In genomic region chr1:119522726-119523125, GRCm38 (mm10) we compare ENCODE assay signal across 22 mouse cellular contexts. TPM values are rescaled to one million over a fixed set of nuclear protein-coding genes. Genes with fewer than 3 reads are reported as not detected.
DNase-seq lines count a peak whose midpoint lies in the region; ATAC-seq and TF ChIP-seq lines count a peak whose summit lies in the region.
"Had no signal": no experiment of that assay in that cellular context is flagged by ENCODE, and none has a peak within 500 bp of the region (broad histone marks: within the 10 kb centered on the region; RNA-seq: fewer than 3 reads in every experiment).

No protein-coding gene starts in this region.

- peaks cover 11% of the 10 kb centered on the region for H3K36me3 ChIP-seq in liver, embryonic 15.5 days (replicated peaks)
- H3K36me3 ChIP-seq in intestine, embryonic 15.5 days, result peaks cover 10% of the 10 kb centered on the region
- H3K36me3 ChIP-seq in kidney, embryonic 16.5 days (ENCODE audit: insufficient read depth, low read length), result peaks cover 12% of the 10 kb centered on the region
- H3K36me3 ChIP-seq in liver, postnatal 0 days (replicated peaks; ENCODE audit: insufficient read depth, low read length), result peaks cover 5% of the 10 kb centered on the region; the same call in 1 of the 2 replicates
- H3K36me3 ChIP-seq in hindbrain, embryonic 12.5 days, result peaks cover 5% of the 10 kb centered on the region
- peaks cover 8% of the 10 kb centered on the region for H3K36me3 ChIP-seq in forebrain, embryonic 15.5 days

- no peak for ATAC-seq in liver, embryonic 15.5 days (ENCODE audit: insufficient read depth)
- ATAC-seq in intestine, embryonic 15.5 days, result peak; percentile 60
- peak; percentile 20; the same call in 1 of the 2 replicates for ATAC-seq in kidney, embryonic 16.5 days (ENCODE audit: low FRiP score, low TSS enrichment)
- peak; percentile 18; the same call in 1 of the 2 replicates for ATAC-seq in liver, postnatal 0 days
- no peak for ATAC-seq in hindbrain, embryonic 12.5 days (ENCODE audit: low FRiP score)
- no peak for ATAC-seq in forebrain, embryonic 15.5 days (replicated peaks)
- ATAC-seq: hindbrain, embryonic 16.5 days had no signal

- no peaks in the 10 kb centered on the region for H3K9me3 ChIP-seq in liver, embryonic 15.5 days (replicated peaks)
- no peaks in the 10 kb centered on the region for H3K9me3 ChIP-seq in intestine, embryonic 15.5 days
- H3K9me3 ChIP-seq in kidney, embryonic 16.5 days (ENCODE audit: low read length), result peaks cover 12% of the 10 kb centered on the region
- no peaks in the 10 kb centered on the region for H3K9me3 ChIP-seq in liver, postnatal 0 days (ENCODE audit: low read length)
- H3K9me3 ChIP-seq in hindbrain, embryonic 12.5 days (replicated peaks), result 0 out of 2 replicates have a peak, but pooled peaks cover 2% of the 10 kb centered on the region
- no peaks in the 10 kb centered on the region for H3K9me3 ChIP-seq in forebrain, embryonic 15.5 days
- H3K9me3 ChIP-seq: lung, embryonic 15.5 days; neural tube, embryonic 15.5 days had no signal

- no peak for DNase-seq in liver
- DNase-seq in liver, postnatal 0 days, result no peak
- DNase-seq in left cerebral cortex, postnatal 36 days (ENCODE audit: low spot score in 2 of 2), result no peak
- DNase-seq: adrenal gland, adult 2 months; cerebellum, adult 8-10 months; gastrocnemius, postnatal 10 days; heart, adult 2 months; heart, postnatal 4 days; midbrain, embryonic 14.5 days; right cerebral cortex, postnatal 4 days had no signal

- H3K4me1 ChIP-seq in liver, embryonic 15.5 days (replicated peaks), result peaks cover 55% of the 10 kb centered on the region
- peaks cover 22% of the 10 kb centered on the region for H3K4me1 ChIP-seq in intestine, embryonic 15.5 days (replicated peaks)
- H3K4me1 ChIP-seq in kidney, embryonic 16.5 days (ENCODE audit: insufficient read depth, low read length), result peaks cover 21% of the 10 kb centered on the region
- peaks cover 28% of the 10 kb centered on the region for H3K4me1 ChIP-seq in liver, postnatal 0 days (ENCODE audit: insufficient read depth)
- peaks cover 26% of the 10 kb centered on the region for H3K4me1 ChIP-seq in hindbrain, embryonic 12.5 days
- H3K4me1 ChIP-seq in forebrain, embryonic 15.5 days, result peaks cover 27% of the 10 kb centered on the region

- no peaks in the 10 kb centered on the region for H3K27me3 ChIP-seq in liver, embryonic 15.5 days
- H3K27me3 ChIP-seq in intestine, embryonic 15.5 days (replicated peaks), result no peaks in the 10 kb centered on the region
- H3K27me3 ChIP-seq in kidney, embryonic 16.5 days (ENCODE audit: insufficient read depth, low read length), result no peaks in the 10 kb centered on the region
- no peaks in the 10 kb centered on the region for H3K27me3 ChIP-seq in liver, postnatal 0 days (ENCODE audit: insufficient read depth, low read length)
- H3K27me3 ChIP-seq in hindbrain, embryonic 12.5 days, result no peaks in the 10 kb centered on the region
- no peaks in the 10 kb centered on the region for H3K27me3 ChIP-seq in forebrain, embryonic 15.5 days
- H3K27me3 ChIP-seq: forebrain, embryonic 12.5 days; limb, embryonic 13.5 days; lung, embryonic 15.5 days; neural tube, embryonic 15.5 days had no signal

- H3K27ac ChIP-seq in liver, embryonic 15.5 days (replicated peaks), result peak overlapping the region; percentile 38; the same call in 1 of the 2 replicates
- H3K27ac ChIP-seq in intestine, embryonic 15.5 days, result peak overlapping the region; percentile 32; the same call in 1 of the 2 replicates
- H3K27ac ChIP-seq in kidney, embryonic 16.5 days (ENCODE audit: low read length), result peak overlapping the region; percentile 43; the same call in 1 of the 2 replicates
- H3K27ac ChIP-seq in liver, postnatal 0 days (ENCODE audit: low read depth), result no peak overlapping the region; the same call in 1 of the 2 replicates
- H3K27ac ChIP-seq in hindbrain, embryonic 12.5 days, result no peak overlapping the region
- H3K27ac ChIP-seq in forebrain, embryonic 15.5 days (replicated peaks), result no peak overlapping the region
- H3K27ac ChIP-seq: embryonic facial prominence, embryonic 10.5 days; forebrain, embryonic 12.5 days; heart, adult 2 months; limb, embryonic 13.5 days; lung, embryonic 15.5 days; neural tube, embryonic 15.5 days; stomach, postnatal 0 days had no signal

- intact Hi-C loops in left cerebral cortex, postnatal 36 days (cut with DNase I), result no loop called here

- H3K4me3 ChIP-seq in liver, embryonic 15.5 days (replicated peaks), result no peak overlapping the region
- no peak overlapping the region for H3K4me3 ChIP-seq in intestine, embryonic 15.5 days (replicated peaks)
- no peak overlapping the region for H3K4me3 ChIP-seq in kidney, embryonic 16.5 days (ENCODE audit: low read length)
- H3K4me3 ChIP-seq in liver, postnatal 0 days (ENCODE audit: low read depth, low read length), result no peak overlapping the region
- H3K4me3 ChIP-seq in hindbrain, embryonic 12.5 days, result no peak overlapping the region
- H3K4me3 ChIP-seq in forebrain, embryonic 15.5 days, result no peak overlapping the region
- H3K4me3 ChIP-seq: embryonic facial prominence, embryonic 10.5 days; forebrain, embryonic 12.5 days; heart, adult 2 months; limb, embryonic 13.5 days; lung, embryonic 15.5 days; neural tube, embryonic 15.5 days had no signal

- no peak overlapping the region for H3K9ac ChIP-seq in liver, embryonic 15.5 days
- H3K9ac ChIP-seq in intestine, embryonic 15.5 days, result no peak overlapping the region
- H3K9ac ChIP-seq in kidney, embryonic 16.5 days (replicated peaks; ENCODE audit: low read length), result no peak overlapping the region
- H3K9ac ChIP-seq in liver, postnatal 0 days (replicated peaks), result no peak overlapping the region
- H3K9ac ChIP-seq in hindbrain, embryonic 12.5 days, result no peak overlapping the region
- no peak overlapping the region for H3K9ac ChIP-seq in forebrain, embryonic 15.5 days (replicated peaks)
- H3K9ac ChIP-seq: forebrain, embryonic 12.5 days; limb, embryonic 13.5 days; lung, embryonic 15.5 days; neural tube, embryonic 15.5 days had no signal

- H3K4me2 ChIP-seq in liver, embryonic 15.5 days, result no peak overlapping the region
- no peak overlapping the region for H3K4me2 ChIP-seq in intestine, embryonic 15.5 days (replicated peaks)
- no peak overlapping the region for H3K4me2 ChIP-seq in kidney, embryonic 16.5 days (replicated peaks; ENCODE audit: low read depth, low read length)
- H3K4me2 ChIP-seq in liver, postnatal 0 days (ENCODE audit: low read depth, low read length), result no peak overlapping the region
- no peak overlapping the region for H3K4me2 ChIP-seq in hindbrain, embryonic 12.5 days (replicated peaks)
- H3K4me2 ChIP-seq in forebrain, embryonic 15.5 days (replicated peaks), result no peak overlapping the region
- H3K4me2 ChIP-seq: forebrain, embryonic 12.5 days; limb, embryonic 13.5 days; lung, embryonic 15.5 days; neural tube, embryonic 15.5 days had no signal

- no peak for TF ChIP-seq CTCF in liver, postnatal 0 days (IDR thresholded peaks at IDR 0.05; ENCODE audit: low read depth)

- WGBS in liver, embryonic 15.5 days (ENCODE audit: insufficient replicate concordance), result 62% methylated on average over 4 of the region's 4 CpGs
- 72% methylated on average over 4 of the region's 4 CpGs for WGBS in intestine, embryonic 15.5 days
- 80% methylated on average over 4 of the region's 4 CpGs for WGBS in kidney, embryonic 16.5 days
- 63% methylated on average over 4 of the region's 4 CpGs for WGBS in liver, postnatal 0 days (ENCODE audit: insufficient replicate concordance)
- WGBS in hindbrain, embryonic 12.5 days, result 79% methylated on average over 4 of the region's 4 CpGs
- 82% methylated on average over 4 of the region's 4 CpGs for WGBS in forebrain, embryonic 15.5 days

- no peak for TF ChIP-seq EP300 in liver, postnatal 0 days (IDR thresholded peaks at IDR 0.05; ENCODE audit: low read depth)

RNA-seq across cellular contexts. Expression of gene Tmem185b, which starts 3.2 kb away (rescaled TPM):
- 7.9 TPM in 2 replicates for polyA plus RNA-seq in liver, embryonic 15.5 days (2015; fragmentation: Nextera tagmentation; extraction: Ambion mirVana)
- 24.0 and 25.7 TPM in 2 replicates for polyA plus RNA-seq in intestine, embryonic 15.5 days (2015; fragmentation: Nextera tagmentation; extraction: Ambion mirVana)
- polyA plus RNA-seq in kidney, embryonic 16.5 days (2015; fragmentation: Nextera tagmentation; extraction: Ambion mirVana), result 32.9 and 33.1 TPM in 2 replicates
- 11.0 and 12.7 TPM in 2 replicates for polyA plus RNA-seq in liver, postnatal 0 days (2015; fragmentation: Nextera tagmentation; extraction: Ambion mirVana)
- total RNA-seq in left cerebral cortex, postnatal 36 days (2021), result 10 to 100 TPM; 14.8 to 16.2 TPM
- 19.9 and 21.9 TPM in 2 replicates for polyA plus RNA-seq in hindbrain, embryonic 12.5 days (2016; fragmentation: Nextera tagmentation; extraction: Ambion mirVana)
- polyA plus RNA-seq in forebrain, embryonic 15.5 days (2015; fragmentation: Nextera tagmentation; extraction: Ambion mirVana), result 18.8 and 21.3 TPM in 2 replicates

RNA-seq across cellular contexts. Expression of gene Ralb, which starts 18.1 kb away (rescaled TPM):
- 37.5 and 38.6 TPM in 2 replicates for polyA plus RNA-seq in liver, embryonic 15.5 days (2015; fragmentation: Nextera tagmentation; extraction: Ambion mirVana)
- 172 and 179 TPM in 2 replicates for polyA plus RNA-seq in intestine, embryonic 15.5 days (2015; fragmentation: Nextera tagmentation; extraction: Ambion mirVana)
- 167 and 174 TPM in 2 replicates for polyA plus RNA-seq in kidney, embryonic 16.5 days (2015; fragmentation: Nextera tagmentation; extraction: Ambion mirVana)
- polyA plus RNA-seq in liver, postnatal 0 days (2015; fragmentation: Nextera tagmentation; extraction: Ambion mirVana), result 30.9 and 31.8 TPM in 2 replicates
- total RNA-seq in left cerebral cortex, postnatal 36 days (2021), result 10 to 100 TPM; 22.2 to 22.6 TPM
- polyA plus RNA-seq in hindbrain, embryonic 12.5 days (2016; fragmentation: Nextera tagmentation; extraction: Ambion mirVana), result 97.7 and 99.9 TPM in 2 replicates
- 50.5 and 50.9 TPM in 2 replicates for polyA plus RNA-seq in forebrain, embryonic 15.5 days (2015; fragmentation: Nextera tagmentation; extraction: Ambion mirVana)

Comparison
In these comparisons a context has a peak if more than half of its experiments do, and no peak if none do; other contexts are left out.
1. ATAC-seq: peak in intestine, embryonic 15.5 days (single experiment), kidney, embryonic 16.5 days (single experiment) and liver, postnatal 0 days (single experiment); none in liver, embryonic 15.5 days (single experiment), hindbrain, embryonic 12.5 days (single experiment) and forebrain, embryonic 15.5 days (single experiment).
2. H3K27ac ChIP-seq: peak in liver, embryonic 15.5 days (single experiment), intestine, embryonic 15.5 days (single experiment) and kidney, embryonic 16.5 days (single experiment); none in liver, postnatal 0 days (single experiment), hindbrain, embryonic 12.5 days (single experiment) and forebrain, embryonic 15.5 days (single experiment).